Mouse (Mus musculus): ENCODE measurements at regions not wholly inside any gene's neighbourhood (a gene's known extent, or its start where the extent isn't known, plus 50 kb on each side); places are given as distances from the start of the nearest gene placed in this dataset.
A peak's percentile ranks its signal among the peaks of the same experiment; 100 is the strongest.

DNA sequence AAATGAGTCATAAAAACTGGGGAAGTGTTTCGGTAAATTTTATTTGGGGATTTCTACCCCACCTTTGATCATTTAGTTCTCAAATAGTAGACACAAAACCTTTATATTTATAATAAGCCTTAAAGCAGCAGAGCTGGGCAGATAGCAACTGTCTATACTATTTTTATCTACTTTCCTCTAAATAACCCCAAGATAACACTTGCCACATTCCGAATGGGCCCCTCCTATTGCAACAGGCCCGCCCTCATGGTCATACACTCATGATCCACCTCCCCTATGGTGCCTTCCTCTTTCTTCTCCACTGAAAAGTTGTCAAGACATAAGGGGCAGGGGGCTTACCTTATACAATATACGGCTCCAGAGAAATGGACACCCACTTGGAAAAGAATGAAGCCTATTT is 195.5 kb upstream of the Atp2b1 start:
- no peaks in the 10 kb centered on the region for H3K4me1 ChIP-seq
- 85% methylated on average over 4 of the region's 4 CpGs for WGBS

DNA sequence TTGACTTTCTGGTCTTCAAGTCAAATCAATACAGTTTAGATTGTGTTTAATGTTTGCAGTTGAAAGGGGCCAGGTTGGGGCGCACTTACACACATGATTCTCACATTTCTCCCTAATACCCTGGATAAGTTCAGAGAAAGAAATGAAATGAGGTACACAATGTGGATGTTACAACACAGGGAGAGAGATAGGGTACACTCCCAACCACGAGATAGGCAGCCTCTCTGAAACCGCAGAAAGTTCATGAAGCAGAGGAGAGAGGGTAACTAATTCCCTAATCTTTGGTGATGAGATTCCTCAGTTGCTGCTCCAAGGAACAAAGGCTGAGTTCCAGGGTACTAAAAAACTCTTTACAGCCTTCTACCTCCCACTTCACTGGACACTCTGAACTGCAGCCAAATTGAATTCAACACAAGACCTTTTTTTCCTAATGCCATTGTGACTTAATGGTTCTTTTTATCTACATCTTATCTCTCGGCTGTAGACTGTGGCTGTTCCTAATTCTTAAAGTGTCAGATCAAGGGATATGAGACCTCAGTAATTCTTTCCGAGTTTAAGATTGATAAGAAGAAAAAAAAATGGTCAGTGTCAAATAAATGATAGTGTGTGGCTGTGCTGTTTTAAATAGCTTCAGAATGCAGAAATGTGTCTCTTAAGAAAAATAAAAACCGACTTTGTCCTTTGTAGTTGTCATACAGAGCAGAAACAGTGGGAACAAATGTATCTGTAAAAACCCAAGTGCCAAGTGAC is 193.8 kb upstream of the Atp2b1 start:
- Histone ChIP-seq H3K27ac (no peak overlapping the region), H3K9me3 (no peaks in the 10 kb centered on the region), H3K36me3 (no peaks in the 10 kb centered on the region), H3K4me3 (no peak overlapping the region), H3K27me3 (no peaks in the 10 kb centered on the region), H3K4me2 (replicated peaks) (no peak overlapping the region), H3K4me1 (no peaks in the 10 kb centered on the region), H3K9ac (no peak overlapping the region)
- no peak for ATAC-seq (ENCODE audit: low FRiP score, low read depth)
- WGBS: 46% methylated on average over 6 of the region's 6 CpGs

More for the DNA sequence above, 195.5 kb upstream of the Atp2b1 start:
- H3K27me3 ChIP-seq: no peaks in the 10 kb centered on the region
- H3K4me2 ChIP-seq (replicated peaks): no peak overlapping the region
- no peak for ATAC-seq (ENCODE audit: low FRiP score, low read depth)
- no peak overlapping the region for H3K9ac ChIP-seq
- H3K9me3 ChIP-seq: no peaks in the 10 kb centered on the region
- no peak overlapping the region for H3K4me3 ChIP-seq
- H3K36me3 ChIP-seq: no peaks in the 10 kb centered on the region
- no peak overlapping the region for H3K27ac ChIP-seq

DNA sequence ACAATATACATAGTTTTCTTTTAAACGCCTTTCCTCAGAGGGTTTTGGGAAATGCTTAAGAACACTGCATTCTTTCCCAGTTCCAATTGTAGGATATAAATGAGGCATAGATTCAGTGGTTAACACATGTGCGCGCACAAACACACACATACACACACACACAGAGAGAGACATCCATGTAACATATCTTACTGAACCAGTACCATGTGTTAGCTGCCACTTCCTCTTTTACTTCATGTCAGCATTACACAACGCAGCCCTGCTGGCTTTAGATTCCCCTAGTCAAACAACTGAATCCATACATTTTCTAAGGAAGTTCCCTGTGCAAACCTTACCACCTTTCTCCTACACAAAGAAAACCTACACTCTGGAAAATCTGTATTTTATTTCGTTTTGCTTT is 189.1 kb upstream of the Atp2b1 start:
- Histone ChIP-seq H3K9me3 (no peaks in the 10 kb centered on the region), H3K9ac (no peak overlapping the region)
- WGBS: 86% methylated on average over 5 of the region's 5 CpGs

DNA sequence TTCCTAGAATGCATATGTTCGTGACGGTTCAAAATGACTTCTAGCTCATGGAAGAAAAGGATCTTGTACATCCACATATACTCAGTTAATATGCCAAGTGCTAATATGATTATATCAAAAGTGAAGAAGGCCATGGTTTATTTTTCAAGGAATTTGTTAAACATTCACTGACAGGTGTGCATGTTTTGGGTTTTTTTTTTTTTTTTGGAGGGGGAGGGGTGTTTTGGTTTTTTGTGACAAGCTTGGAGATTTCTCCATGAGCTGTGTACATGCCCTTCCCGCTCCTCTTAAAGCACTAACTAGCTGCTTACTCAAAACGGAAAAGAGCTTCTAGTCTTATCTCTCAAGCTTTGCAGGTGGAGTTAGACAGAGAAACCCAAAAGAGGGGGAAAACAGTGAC is 187.1 kb upstream of the Atp2b1 start:
- Histone ChIP-seq H3K4me2 (replicated peaks) (no peak overlapping the region), H3K4me1 (no peaks in the 10 kb centered on the region), H3K36me3 (no peaks in the 10 kb centered on the region), H3K9me3 (no peaks in the 10 kb centered on the region), H3K4me3 (no peak overlapping the region), H3K9ac (no peak overlapping the region), H3K27ac (no peak overlapping the region), H3K27me3 (no peaks in the 10 kb centered on the region)
- ATAC-seq (ENCODE audit: low FRiP score, low read depth): no peak
- WGBS: 80% methylated on average over 4 of the region's 4 CpGs

More for the DNA sequence above, 189.1 kb upstream of the Atp2b1 start:
- Histone ChIP-seq H3K4me3 (no peak overlapping the region), H3K27me3 (no peaks in the 10 kb centered on the region), H3K4me2 (replicated peaks) (no peak overlapping the region), H3K4me1 (no peaks in the 10 kb centered on the region), H3K27ac (no peak overlapping the region), H3K36me3 (no peaks in the 10 kb centered on the region)
- no peak for ATAC-seq (ENCODE audit: low FRiP score, low read depth)

DNA sequence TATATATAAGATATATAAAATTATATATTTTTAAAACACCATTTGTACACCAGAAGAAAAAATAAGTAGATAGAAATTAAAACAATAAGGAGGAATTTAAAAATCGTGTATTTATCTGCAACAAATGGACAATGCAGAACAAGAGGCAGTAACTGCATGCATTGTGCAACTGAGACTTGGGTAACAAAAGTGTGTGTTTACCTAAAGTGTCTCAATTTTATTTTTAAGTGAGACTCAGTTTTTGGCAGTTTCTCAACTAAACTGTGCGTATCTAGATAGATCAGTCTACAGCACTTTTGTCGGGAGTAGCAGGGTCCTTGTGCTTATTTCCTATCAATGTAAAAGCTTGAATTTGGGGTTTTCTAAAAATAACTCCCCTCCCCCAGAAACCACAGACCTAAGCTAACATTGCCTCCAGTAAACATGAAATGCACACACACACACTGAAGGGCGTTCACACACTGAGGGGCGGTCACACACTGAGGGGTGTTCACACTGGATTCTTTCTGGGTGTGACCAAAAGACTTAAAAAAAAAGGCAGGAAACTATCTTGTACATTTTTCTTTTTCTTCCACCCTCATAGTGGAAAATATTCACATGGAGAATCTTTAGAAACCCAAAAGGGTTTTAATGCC is 185.7 kb upstream of the Atp2b1 start:
- Histone ChIP-seq H3K4me3 (no peak overlapping the region), H3K36me3 (no peaks in the 10 kb centered on the region), H3K4me1 (no peaks in the 10 kb centered on the region), H3K9me3 (no peaks in the 10 kb centered on the region), H3K27me3 (no peaks in the 10 kb centered on the region), H3K9ac (no peak overlapping the region), H3K27ac (no peak overlapping the region), H3K4me2 (replicated peaks) (no peak overlapping the region)
- 89% methylated on average over 5 of the region's 5 CpGs for WGBS
- ATAC-seq (ENCODE audit: low FRiP score, low read depth): no peak

DNA sequence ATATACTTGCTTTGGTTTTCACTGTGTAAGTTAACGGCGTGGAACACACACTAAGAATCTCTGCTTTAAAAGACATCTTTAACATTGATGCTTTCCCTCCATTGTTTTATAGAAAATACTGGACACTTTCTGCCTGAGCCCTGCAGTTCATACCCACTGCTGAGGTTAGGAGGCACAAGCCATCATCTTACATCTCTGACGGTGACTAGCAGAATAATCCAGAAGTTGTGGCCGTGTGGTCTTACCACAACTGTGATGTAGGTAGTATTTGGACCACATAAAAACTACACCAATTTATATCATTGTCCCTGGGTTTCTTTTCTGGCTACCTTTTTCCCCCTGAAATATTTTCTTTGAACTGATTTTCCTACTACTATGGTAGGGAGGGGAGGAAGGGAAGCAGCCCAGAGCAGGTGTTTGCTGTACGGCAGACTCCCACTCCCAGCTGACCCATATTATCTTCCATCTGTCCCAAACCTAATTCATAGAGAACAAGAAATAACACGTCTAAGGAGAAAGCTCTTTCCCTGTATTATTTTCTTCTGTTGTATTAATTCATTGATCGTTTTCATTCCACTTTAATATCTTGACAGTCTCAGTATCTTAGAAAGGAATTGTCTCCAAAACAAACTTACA is 180.1 kb upstream of the Atp2b1 start:
- Histone ChIP-seq H3K27me3 (no peaks in the 10 kb centered on the region), H3K4me1 (no peaks in the 10 kb centered on the region), H3K36me3 (no peaks in the 10 kb centered on the region), H3K4me2 (replicated peaks) (no peak overlapping the region), H3K4me3 (no peak overlapping the region), H3K9me3 (no peaks in the 10 kb centered on the region), H3K9ac (no peak overlapping the region), H3K27ac (no peak overlapping the region)
- 82% methylated on average over 7 of the region's 7 CpGs for WGBS
- no peak for ATAC-seq (ENCODE audit: low FRiP score, low read depth)

DNA sequence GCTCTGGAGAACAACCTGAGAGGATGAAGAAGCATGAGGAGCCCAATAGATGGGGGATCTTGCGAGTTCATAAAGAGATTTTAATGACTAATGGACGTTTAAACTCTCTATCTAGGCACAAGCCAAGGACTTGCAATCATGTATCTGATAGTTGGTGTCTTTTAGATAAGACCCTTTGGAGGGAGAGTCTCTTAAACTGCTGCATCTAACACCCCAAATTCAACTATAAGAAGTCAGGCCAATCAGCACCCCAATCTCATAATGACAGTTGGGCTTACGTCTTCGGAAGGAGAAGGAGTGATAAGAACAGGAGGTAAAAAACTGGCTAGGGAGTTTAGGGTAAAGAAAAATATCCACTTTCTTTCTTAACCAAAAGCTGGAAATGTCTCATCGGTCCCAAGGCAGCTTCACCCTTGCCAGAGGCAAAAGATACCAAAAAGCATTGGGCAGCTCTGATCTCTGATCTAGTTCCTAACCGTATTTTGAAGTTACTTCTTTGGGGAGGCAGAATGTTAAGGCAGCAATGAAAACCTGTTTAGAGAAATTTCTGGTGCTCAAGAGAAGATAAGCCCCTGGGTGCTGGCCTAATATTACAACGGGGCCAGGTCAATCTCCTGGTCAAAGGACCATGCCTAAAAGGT is 173.6 kb upstream of the Atp2b1 start:
- Histone ChIP-seq H3K4me3 (no peak overlapping the region), H3K27me3 (no peaks in the 10 kb centered on the region), H3K27ac (no peak overlapping the region), H3K9me3 (no peaks in the 10 kb centered on the region), H3K36me3 (no peaks in the 10 kb centered on the region), H3K9ac (no peak overlapping the region), H3K4me2 (replicated peaks) (no peak overlapping the region), H3K4me1 (peaks cover 10% of the 10 kb centered on the region)
- WGBS: 84% methylated on average over 7 of the region's 7 CpGs
- no peak for ATAC-seq (ENCODE audit: low FRiP score, low read depth)

DNA sequence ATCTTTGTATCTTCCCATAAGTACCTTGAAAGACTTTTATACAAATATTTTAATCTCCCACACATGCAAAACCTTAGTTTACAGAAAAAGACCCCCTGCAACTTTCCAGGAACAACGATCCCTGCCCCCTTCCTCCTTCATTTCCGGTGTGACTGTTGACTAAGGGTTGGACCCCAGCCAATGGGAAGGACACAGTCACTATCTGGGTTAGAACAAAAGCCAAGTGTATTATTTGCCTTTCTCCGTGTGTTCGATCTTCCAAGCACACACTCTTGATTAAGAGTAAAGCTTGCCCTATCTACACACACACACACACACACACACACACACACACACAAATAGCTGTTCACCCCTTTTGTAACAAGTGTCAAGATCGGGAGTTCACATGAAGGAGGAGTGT is 172.8 kb upstream of the Atp2b1 start:
- 65% methylated on average over 5 of the region's 5 CpGs for WGBS
- Histone ChIP-seq H3K36me3 (no peaks in the 10 kb centered on the region), H3K9ac (no peak overlapping the region), H3K27ac (no peak overlapping the region), H3K27me3 (no peaks in the 10 kb centered on the region), H3K4me2 (replicated peaks) (no peak overlapping the region), H3K4me3 (no peak overlapping the region), H3K4me1 (peaks cover 10% of the 10 kb centered on the region), H3K9me3 (no peaks in the 10 kb centered on the region)
- no peak for ATAC-seq (ENCODE audit: low FRiP score, low read depth)

DNA sequence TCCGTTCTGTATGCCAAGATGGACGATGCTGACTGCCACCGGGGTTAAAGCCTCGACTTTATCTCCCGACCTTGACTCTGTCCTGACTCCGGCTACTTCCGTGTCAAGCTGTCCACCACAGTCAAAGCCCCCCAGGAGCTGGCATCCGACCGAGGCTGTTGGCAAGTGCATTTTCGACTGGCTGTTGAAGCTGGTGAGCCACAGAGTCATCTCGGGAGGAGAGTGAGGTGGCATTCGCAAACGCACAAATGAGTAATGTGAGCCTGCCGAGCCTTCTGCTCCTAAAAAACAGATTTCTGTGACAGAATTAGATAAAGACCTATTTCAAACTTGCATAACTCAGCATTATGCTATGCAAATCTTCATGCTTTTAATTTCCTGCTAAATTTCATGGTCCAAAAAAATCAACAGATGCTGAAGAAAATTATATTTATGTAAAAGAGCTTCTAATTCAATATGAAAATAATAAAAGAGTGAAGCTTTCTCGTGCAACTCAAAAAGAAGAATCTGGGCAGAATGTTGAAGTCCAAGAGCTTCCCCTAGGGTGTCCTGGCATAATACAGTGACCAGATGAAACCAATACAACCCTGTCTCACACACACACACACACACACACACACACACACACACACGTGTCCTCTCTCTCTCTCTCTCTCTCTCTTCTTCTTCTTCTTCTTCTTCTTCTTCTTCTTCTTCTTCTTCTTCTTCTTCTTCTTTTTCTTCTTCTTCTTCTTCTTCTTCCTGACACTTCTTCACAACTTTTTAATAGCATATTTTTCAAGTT is 171.2 kb upstream of the Atp2b1 start:
- Histone ChIP-seq H3K27me3 (no peaks in the 10 kb centered on the region), H3K36me3 (no peaks in the 10 kb centered on the region), H3K4me3 (no peak overlapping the region), H3K9me3 (no peaks in the 10 kb centered on the region), H3K4me1 (peaks cover 11% of the 10 kb centered on the region), H3K27ac (no peak overlapping the region), H3K4me2 (replicated peaks) (no peak overlapping the region), H3K9ac (no peak overlapping the region)
- no peak for ATAC-seq (ENCODE audit: low FRiP score, low read depth)
- WGBS: 79% methylated on average over 16 of the region's 16 CpGs

DNA sequence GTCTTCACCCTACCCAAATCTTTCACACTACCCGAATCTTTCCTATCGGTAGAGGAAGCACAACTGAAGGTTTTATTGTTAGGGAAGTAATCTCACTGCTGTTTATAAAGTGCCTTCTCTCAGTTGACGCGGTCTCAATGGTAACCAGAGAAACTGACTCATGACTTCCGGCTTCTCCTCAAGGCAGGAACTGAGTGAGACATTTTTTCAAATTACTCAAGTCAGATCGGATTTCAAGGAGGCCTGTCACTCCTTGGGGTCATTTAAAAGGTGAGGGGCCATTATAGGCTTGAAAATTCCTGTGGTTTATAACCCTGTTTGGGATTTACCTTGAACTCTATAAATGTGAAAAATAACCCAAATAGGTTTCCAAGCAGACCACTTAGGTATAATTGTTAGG is 170.0 kb upstream of the Atp2b1 start:
- peak; percentile 74; the same call in 1 of the 2 replicates for ATAC-seq (ENCODE audit: low FRiP score, low read depth)
- H3K27ac ChIP-seq: no peak overlapping the region
- 3% methylated on average over 6 of the region's 6 CpGs for WGBS

DNA sequence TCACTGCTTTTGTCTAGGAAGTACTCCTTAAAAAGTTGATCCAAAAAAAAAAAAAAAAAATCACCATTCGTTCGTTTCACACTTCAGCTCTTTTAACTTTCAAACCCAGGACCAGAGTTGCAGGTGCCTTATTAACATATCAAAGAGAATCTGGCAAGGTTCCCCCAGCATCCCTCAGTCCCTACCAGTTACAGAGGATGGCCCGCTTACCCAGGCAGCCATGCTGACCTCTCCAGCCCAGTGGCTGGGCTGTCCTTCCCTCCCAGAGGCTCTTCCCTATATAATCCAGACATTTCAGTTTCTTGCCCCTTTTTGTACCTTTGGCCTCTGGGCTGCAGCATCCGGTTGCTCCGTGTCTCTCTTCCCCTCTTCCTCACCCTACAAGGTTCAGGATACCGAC is 169.5 kb upstream of the Atp2b1 start:
- Histone ChIP-seq H3K9ac (no peak overlapping the region), H3K36me3 (no peaks in the 10 kb centered on the region), H3K4me1 (peaks cover 24% of the 10 kb centered on the region), H3K27me3 (no peaks in the 10 kb centered on the region), H3K4me2 (replicated peaks) (0 out of 2 replicates have a peak overlapping the region, but pooled peaks have one; percentile 25), H3K27ac (no peak overlapping the region), H3K4me3 (no peak overlapping the region), H3K9me3 (no peaks in the 10 kb centered on the region)
- WGBS: 9% methylated on average over 6 of the region's 6 CpGs
- 0 out of 2 replicates have a peak, but pooled peaks have one; percentile 10 for ATAC-seq (ENCODE audit: low FRiP score, low read depth)

More for the DNA sequence above, 170.0 kb upstream of the Atp2b1 start:
- Histone ChIP-seq H3K9ac (no peak overlapping the region), H3K4me1 (peaks cover 20% of the 10 kb centered on the region), H3K4me3 (no peak overlapping the region), H3K4me2 (replicated peaks) (0 out of 2 replicates have a peak overlapping the region, but pooled peaks have one; percentile 7), H3K9me3 (no peaks in the 10 kb centered on the region), H3K27me3 (no peaks in the 10 kb centered on the region), H3K36me3 (no peaks in the 10 kb centered on the region)

Measured in limb, embryonic 13.5 days (tissue).